Mouse (Mus musculus): ENCODE results near the gene Galnt6. TPM values are rescaled to one million over a fixed set of nuclear protein-coding genes. Genes with fewer than 3 reads are reported as not detected.

Galnt6 gene
- polyA plus RNA-seq, 1 experiment, result not detected

DNA sequence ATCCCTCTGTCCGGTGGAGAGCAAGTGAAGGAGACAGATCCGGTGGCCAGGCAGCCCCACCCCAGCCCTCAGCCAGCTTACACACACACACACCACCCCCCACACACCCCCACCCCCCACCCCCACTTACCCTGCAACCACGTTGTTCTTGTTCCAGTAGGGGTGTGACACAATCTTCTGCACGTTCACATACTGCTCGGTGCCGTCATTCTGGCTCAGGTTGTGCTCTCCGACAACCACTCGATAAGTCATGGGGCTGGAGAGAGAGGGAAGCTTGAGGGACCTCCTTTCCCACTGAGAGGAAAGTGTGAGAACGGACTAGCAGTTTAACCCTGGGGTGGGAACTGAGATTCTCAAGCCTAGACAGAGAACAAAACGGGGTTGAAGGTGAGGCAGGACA is 44.7 kb downstream of the Galnt6 start:
- no peak for TF ChIP-seq GATA1 (IDR thresholded peaks at IDR 0.05; ENCODE audit: low read length)

DNA sequence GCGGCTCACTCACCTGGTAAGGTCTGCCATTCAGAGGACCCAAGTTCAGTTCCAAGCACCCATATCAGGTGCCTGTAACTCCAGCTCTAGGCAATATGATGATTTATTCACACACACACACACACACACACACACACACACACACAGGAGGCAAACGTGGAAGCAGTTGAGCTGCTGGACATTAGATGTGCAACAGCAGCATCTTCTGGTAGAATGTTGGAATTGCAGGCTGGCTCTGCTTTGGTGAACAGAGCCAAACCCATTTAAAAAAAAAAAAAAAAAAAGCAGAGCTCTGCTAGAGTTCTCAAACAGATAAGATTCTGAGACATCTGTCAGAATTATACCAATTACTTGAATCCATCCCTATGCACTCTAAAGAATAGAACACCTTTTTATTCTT is 46.1 kb downstream of the Galnt6 start:
- TF ChIP-seq GATA1 (IDR thresholded peaks at IDR 0.05; ENCODE audit: low read length), result no peak

DNA sequence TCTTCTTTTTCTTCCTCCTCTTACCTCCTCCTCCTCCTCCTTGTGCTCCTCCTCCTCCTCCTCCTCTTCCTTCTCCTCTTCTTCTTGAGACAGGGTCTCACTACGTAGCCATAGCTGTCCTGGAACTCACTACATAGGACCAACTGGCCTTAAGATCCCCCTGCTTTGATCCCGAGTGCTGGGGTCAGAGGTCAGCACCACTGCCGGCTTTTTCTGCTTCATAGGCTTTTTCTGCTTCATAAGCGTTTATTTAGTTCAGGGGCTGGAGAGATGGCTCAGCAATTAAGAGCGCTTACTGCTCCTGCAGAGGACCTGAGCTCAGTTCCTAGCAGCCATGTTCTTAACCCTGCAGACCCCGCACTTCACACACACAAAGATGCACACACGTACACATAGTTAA is 47.4 kb downstream of the Galnt6 start:
- no peak for TF ChIP-seq GATA1 (IDR thresholded peaks at IDR 0.05; ENCODE audit: low read length)

DNA sequence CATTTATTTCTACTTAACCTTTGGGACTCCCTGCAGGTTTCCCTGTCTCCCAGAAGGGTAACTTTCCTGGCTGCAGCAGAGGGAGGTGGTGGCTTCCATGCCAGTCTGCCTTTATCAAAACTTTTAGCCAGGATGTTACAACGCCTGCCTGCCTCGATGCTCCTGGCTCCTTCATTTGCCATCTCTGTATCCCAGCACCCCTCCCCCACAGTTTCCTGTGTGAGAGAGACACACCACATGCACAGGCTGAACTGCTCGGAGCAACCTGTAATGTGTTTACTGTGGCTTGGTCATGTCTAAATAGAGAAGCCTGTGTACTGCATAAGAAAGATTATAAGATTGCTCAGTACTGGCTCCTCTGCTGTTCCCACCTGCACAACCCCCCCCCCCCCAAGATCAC is 48.8 kb downstream of the Galnt6 start:
- no peak for TF ChIP-seq GATA1 (IDR thresholded peaks at IDR 0.05; ENCODE audit: low read length)

DNA sequence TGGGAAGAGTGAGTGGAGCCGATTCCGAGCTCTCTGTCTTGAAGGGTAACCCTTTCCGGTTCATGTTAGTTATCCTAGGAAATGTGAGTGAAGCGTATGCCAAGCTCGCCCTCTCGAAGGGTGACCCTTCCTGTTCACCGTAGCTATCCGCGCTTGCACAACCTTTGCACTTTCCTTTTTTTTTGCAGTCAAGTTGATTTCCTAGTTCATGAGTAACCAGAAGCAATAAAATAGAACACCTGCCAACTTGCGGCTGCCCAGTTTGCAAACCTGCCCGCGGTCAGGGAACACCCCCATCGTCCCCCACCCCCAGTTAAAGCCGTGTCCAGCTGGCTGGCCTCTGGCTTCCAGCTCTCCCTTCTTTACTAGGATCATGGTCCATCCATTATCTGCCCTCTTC is 50.2 kb downstream of the Galnt6 start:
- TF ChIP-seq GATA1 (IDR thresholded peaks at IDR 0.05; ENCODE audit: low read length), result no peak

DNA sequence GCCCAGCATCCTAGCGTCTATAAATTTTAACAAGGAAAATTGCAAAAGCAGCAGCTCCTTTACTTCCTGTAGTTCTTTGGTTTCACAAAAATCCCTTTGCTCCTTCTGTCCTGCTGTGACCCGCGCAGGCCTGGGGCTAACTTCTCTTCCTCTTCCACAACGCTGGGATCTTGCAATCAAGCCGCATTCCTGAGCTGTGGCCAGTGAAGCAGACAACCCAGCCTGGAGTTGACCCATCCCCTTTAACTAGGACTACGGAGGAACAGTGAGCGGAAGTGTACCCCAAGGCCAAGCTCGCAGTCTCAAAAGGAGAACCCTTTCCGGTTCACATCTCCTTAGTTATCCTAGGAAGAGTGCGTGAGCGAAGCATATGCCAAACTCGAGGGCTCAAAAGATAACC is 50.6 kb downstream of the Galnt6 start:
- no peak for TF ChIP-seq GATA1 (IDR thresholded peaks at IDR 0.05; ENCODE audit: low read length)

DNA sequence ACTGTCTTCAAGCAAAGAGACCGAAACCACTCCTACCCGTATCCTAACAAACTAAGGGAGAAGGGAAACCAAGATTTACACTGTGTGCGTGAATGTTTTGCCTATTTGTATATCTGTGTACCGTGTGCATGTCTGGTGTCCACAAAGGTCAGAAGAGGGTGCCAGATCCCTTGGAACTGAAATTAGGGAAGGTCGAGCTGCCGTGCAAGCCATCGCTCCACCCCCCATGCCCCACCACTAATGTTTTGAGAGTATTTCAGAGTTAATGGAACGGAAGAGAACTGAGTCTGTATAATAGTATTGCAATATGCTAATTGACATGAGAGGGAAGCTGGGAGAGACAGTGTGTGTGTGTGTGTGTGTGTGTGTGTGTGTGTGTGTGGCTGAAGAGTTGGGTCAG is 51.5 kb downstream of the Galnt6 start:
- TF ChIP-seq GATA1 (IDR thresholded peaks at IDR 0.05; ENCODE audit: low read length), result no peak

DNA sequence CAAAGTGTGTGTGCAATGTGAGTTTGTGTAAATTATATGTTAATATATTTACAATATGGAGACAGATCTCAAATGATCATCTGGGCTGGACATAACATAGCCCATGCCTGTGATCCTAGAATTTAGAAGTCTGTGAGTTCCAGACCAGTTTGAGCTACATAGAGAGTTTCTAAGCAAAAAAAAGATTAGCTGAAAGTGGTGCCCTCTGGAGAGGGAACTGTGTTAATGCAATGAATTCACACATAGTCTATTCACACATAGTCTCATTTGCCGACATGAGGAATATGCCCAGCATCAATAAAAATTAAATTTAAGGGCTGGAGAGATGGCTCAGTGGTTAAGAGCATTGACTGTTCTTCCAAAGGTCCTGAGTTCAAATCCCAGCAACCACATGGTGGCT is 52.7 kb downstream of the Galnt6 start:
- TF ChIP-seq GATA1 (IDR thresholded peaks at IDR 0.05; ENCODE audit: low read length), result no peak

DNA sequence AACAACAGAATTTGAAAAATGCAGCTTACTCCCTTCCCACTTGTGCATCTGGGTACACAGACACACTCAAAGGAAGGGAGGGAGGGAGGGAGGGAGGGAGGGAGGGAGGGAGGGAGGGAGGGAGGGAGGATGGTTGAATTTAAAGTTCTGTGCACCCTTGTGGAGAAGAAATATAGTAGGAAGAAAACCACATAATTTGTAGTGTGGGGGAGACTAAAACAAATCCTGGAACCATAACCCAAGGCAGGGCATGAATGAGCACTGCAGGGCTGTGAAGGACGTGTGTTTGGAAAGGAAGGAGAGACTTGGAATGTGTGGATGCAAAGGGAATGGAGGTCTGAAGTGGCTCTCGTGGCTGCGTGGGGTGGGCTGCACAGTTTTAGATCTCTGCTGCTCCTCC is 53.7 kb downstream of the Galnt6 start:
- TF ChIP-seq GATA1 (IDR thresholded peaks at IDR 0.05; ENCODE audit: low read length), result no peak

DNA sequence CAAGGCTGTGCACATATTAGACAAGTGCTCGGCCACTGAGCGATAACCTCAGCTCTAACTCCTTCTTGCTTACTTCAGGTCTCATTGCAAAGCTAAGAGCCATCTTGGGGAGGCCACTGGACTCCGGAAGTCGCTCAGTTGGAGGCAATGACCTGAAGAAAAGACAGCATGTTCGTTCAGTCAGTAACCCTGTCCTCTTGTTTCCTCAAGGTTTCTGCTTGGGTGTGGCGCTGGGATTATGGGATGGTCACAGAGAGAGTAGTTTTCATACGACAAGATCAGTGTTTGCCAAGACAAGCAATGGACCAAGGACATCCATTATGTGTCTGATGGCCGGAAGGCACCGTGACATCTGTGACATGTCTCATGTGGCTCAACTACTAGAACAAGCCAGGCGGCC is 54.6 kb downstream of the Galnt6 start:
- no peak for TF ChIP-seq GATA1 (IDR thresholded peaks at IDR 0.05; ENCODE audit: low read length)

DNA sequence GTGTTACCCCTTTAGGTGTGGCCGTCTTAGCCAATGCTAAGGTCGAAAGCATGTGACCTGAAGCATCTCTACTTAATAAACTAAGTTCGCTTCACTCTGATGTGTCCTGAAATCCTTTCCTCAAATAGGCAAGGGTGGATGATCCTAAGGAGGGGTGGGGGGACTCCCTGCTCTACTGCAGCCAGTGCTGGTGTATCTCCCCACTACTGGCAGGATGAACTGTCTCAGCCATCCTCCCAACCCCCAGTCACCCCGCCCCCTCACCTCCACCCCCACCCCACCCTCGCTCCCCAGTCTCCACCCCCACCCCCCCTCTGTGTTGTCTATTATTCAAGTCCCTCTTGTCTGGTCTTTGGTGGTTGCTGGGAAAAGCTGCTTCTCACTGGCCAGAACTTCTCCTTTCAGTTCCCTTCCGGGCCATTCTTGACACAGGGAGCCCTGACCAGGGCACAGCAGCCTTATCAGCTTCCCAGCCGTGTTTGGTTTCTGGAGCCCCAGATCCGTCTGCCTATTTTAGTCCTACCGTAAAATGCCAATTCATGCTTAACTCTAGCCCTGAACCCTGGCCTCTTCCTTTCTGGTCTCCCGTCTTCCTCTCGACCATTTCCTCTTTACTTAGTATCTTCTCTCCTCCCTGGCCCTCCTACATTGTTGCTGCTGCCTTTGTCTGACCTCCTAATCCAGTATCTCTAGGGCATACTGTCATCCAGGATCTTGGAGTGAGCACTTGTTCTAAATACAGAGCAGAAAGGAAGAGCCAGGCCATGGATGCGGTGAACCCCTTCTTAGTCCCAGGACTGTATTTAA is 55.4 kb downstream of the Galnt6 start:
- TF ChIP-seq GATA1 (IDR thresholded peaks at IDR 0.05; ENCODE audit: low read length), result no peak

DNA sequence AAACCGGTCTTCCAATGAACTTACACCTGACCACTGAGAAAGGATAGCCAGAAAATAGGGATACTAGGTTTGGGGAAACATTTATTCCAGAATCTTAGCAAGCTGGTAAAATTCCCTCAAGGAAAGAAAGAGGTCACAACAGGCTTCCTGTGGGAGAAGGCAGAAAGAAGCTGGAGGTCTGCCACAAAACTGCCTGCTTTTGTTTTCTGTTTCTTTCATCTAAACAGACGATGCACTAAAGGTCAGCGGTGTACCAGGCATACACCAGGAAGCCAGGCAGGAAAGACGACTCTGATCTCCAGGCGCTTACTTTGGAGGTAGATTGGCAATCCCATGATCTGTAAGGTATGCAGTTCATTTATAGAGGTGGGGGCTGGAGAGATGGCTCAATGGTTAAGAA is 58.3 kb downstream of the Galnt6 start:
- TF ChIP-seq GATA1 (IDR thresholded peaks at IDR 0.05; ENCODE audit: low read length), result no peak

DNA sequence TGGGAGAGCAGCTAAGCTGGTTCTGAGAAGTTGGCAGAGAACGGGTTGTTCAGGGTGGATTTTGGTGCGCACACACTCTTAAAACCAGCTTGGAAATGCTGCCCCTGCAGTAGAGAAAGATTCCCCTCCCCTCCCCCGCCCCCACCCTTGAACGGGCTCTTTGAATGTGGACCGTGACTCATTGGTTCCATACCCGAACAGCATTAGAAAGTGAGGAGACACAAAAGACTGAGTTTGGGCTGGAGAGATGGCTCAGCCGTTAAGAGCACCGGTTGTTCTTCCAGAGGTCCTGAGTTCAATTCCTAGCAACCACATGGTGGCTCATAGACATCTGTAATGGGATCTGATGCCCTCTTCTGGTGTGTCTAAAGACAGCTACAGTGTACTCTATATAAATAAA is 59.2 kb downstream of the Galnt6 start:
- no peak for TF ChIP-seq GATA1 (IDR thresholded peaks at IDR 0.05; ENCODE audit: low read length)

DNA sequence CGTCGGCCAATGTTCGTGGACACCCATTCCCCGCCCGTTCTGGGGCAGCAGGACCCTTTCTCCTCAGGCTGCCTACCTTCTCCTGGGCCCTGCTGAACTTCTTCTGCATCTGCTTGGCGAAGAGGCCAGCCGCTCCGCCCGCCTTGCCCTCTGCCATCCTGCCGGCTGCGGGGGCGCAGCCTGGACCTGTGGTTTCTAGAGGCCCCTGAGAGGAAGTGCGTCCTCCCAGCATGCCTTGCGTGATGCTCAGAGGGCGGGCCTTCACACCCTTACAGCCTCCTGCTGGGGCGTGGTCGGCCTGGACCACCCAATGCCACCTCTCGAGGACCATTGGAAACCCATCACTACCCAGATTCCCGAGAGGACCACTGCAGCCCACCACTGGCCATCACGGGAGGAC is 59.8 kb downstream of the Galnt6 start, which contains the start of gene Bin2:
Gene Bin2 (minus strand): TSS at position 217 of the 400 bp plus-strand sequence.
- no peak for TF ChIP-seq GATA1 (IDR thresholded peaks at IDR 0.05; ENCODE audit: low read length)

DNA sequence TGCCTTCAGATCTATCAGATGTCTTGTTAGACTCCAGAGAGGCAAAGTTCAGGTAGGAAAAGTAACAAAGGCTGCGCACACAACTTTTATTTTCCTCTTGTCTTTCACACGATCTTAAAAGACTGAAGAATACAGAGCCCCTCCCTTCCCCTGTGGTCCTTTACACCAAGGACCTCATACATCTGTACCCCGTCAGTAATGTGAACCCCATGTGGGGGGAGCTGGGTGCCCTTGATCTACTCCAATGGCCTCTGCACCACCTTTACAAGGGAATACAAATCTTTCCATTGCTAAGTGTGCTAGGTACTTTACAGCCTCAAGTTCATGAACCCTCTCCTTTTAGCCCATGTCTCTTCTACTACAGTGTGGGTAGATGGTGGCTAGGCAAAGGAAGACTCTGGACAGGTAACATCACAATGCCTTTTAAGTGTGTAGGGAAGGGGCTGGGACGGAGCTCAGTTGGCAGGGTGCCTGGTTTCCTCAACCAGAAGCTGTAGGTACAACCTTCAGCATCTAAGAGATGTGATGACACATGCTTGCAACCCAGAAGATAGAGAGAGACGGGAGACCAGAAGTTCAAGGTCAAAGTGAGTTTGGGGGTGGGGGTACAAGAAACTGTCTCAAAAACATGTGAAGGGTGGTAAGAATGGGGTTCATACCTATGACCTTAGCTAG is 61.2 kb downstream of the Galnt6 start:
- TF ChIP-seq GATA1 (IDR thresholded peaks at IDR 0.05; ENCODE audit: low read length), result no peak

DNA sequence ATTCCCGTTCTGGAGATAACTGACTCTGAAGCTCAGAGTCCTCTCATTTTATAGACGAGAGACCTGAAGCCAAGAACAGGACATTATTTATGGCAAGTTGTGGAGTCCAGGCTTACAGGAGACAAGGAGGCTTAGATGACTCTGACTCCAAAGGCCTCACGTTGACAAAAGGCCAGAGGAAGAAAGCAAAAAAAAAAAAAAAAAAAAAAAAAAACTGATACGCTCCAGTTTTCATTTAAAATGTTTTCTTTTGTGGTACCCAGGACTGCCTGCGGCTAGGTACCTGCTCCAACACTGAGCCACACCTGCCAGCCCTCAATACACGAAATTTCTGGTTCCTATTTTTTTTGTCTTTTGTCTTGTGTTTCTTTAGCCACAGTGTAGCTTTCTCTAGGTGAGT is 61.8 kb downstream of the Galnt6 start:
- no peak for TF ChIP-seq GATA1 (IDR thresholded peaks at IDR 0.05; ENCODE audit: low read length)

DNA sequence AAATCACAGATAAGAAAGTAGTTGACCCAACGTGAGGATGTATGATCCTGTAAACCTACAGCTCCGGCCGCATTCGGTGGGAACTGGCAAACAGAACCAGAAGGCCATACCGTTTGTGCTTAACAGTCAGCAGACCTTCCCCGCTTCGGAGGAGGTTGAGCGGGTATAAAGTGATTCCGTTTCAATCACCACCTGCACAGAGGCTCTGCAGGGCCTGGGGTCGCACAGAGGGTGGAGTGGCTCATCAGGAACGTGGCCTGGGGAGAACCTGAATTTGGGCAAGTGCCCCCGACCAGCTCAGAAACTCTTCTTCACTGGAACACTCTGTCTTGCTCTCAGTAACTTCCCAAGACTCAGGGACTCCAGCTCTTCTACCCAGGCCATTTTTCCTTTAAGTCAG is 62.3 kb downstream of the Galnt6 start:
- TF ChIP-seq GATA1 (IDR thresholded peaks at IDR 0.05; ENCODE audit: low read length), result no peak

Measured in G1E-ER4 (cell line).